In the genomic region with DNA sequence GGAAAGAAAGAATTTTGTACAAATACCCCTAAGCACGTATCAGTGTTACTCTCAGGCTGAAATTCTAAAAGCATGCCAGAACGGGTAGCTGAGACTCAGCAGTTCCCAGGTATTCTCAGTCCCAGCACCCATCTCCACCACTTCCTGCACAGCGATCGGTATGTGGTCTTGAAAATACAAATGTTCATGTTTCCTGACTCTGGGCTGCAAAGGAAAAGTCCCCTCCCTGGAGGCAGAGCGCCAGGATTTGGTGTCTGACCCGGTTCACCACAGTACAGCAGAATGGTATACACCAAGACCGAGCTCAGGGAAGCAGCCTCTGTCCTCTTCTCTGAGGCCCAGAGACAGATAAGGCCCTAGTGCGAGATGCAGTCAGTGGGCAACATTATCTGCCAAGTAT, we compare ENCODE assay signal across 8 mouse cellular contexts.
DNase-seq lines count a peak whose midpoint lies in the region; ATAC-seq lines count a peak whose summit lies in the region.

No protein-coding gene starts in this region.

- no peak for ATAC-seq in lung, embryonic 15.5 days (ENCODE audit: borderline replicate concordance, extremely low read depth, low FRiP score, low TSS enrichment)
- ATAC-seq in midbrain, embryonic 13.5 days = no peak

- H3K4me1 ChIP-seq in lung, embryonic 15.5 days = peaks cover 83% of the 10 kb centered on the region
- H3K4me1 ChIP-seq in midbrain, embryonic 13.5 days (replicated peaks) = peaks cover 48% of the 10 kb centered on the region

- H3K36me3 ChIP-seq in lung, embryonic 15.5 days = no peaks in the 10 kb centered on the region
- no peaks in the 10 kb centered on the region for H3K36me3 ChIP-seq in midbrain, embryonic 13.5 days

- peak overlapping the region; percentile 75 for H3K27ac ChIP-seq in lung, embryonic 15.5 days
- H3K27ac ChIP-seq in midbrain, embryonic 13.5 days = no peak overlapping the region

- H3K9me3 ChIP-seq in lung, embryonic 15.5 days = no peaks in the 10 kb centered on the region
- no peaks in the 10 kb centered on the region for H3K9me3 ChIP-seq in midbrain, embryonic 13.5 days

- H3K4me2 ChIP-seq in lung, embryonic 15.5 days = 0 out of 2 replicates have a peak overlapping the region, but pooled peaks have one; percentile 7
- no peak overlapping the region for H3K4me2 ChIP-seq in midbrain, embryonic 13.5 days (replicated peaks)

- 0 out of 2 replicates have a peak overlapping the region, but pooled peaks have one; percentile 5 for H3K9ac ChIP-seq in lung, embryonic 15.5 days
- H3K9ac ChIP-seq in midbrain, embryonic 13.5 days (replicated peaks) = no peak overlapping the region

- intact Hi-C loops in heart, postnatal 10 days (cut with DNase I) = loop anchor here (2.0 kb wide), 1 partner anchor 34 kb away; no protein-coding TSS in a partner anchor

- DNase-seq in gastrocnemius, adult 18-20 months (ENCODE audit: low spot score) = peak; percentile 38
- no peak for DNase-seq in gastrocnemius, adult 8-10 months (ENCODE audit: low spot score in 2 of 2)
- peak; percentile 52 to 57 for DNase-seq in cerebellum, adult 18-20 months
- DNase-seq in heart, postnatal 10 days = peak; percentile 62 to 69
- no peak for DNase-seq in urinary bladder, postnatal 10 days (ENCODE audit: low spot score)
- no peak for DNase-seq in layer of hippocampus, adult 18-20 months (ENCODE audit: low spot score in 2 of 2)

- H3K4me3 ChIP-seq in lung, embryonic 15.5 days = no peak overlapping the region
- H3K4me3 ChIP-seq in midbrain, embryonic 13.5 days (replicated peaks) = no peak overlapping the region

- no peaks in the 10 kb centered on the region for H3K27me3 ChIP-seq in lung, embryonic 15.5 days
- no peaks in the 10 kb centered on the region for H3K27me3 ChIP-seq in midbrain, embryonic 13.5 days

- WGBS in lung, embryonic 15.5 days = 22% methylated on average over 8 of the region's 8 CpGs
- 78% methylated on average over 8 of the region's 8 CpGs for WGBS in midbrain, embryonic 13.5 days

Comparison
In these comparisons a context has a peak if more than half of its experiments do, and no peak if none do; other contexts are left out.
1. DNase-seq: peak in gastrocnemius, adult 18-20 months (single experiment), cerebellum, adult 18-20 months (2 of 2) and heart, postnatal 10 days (2 of 2); none in gastrocnemius, adult 8-10 months (0 of 2), urinary bladder, postnatal 10 days (single experiment) and layer of hippocampus, adult 18-20 months (0 of 2).